Mouse (Mus musculus) spleen, embryonic (tissue): ENCODE results near the gene Smox.
"Not testable (repeated sequence)": the region's sequence is repeated elsewhere in the genome, so short reads cannot be mapped to it uniquely, and the experiment has no call there.

Experiments
- CTCF ChIA-PET: fragments of 350-600 bp; sonication (Branson Sonifier 250); formaldehyde crosslinking; loops from one replicate; lab custom pipeline; 2022; lab: Charles Lee

Smox gene

DNA sequence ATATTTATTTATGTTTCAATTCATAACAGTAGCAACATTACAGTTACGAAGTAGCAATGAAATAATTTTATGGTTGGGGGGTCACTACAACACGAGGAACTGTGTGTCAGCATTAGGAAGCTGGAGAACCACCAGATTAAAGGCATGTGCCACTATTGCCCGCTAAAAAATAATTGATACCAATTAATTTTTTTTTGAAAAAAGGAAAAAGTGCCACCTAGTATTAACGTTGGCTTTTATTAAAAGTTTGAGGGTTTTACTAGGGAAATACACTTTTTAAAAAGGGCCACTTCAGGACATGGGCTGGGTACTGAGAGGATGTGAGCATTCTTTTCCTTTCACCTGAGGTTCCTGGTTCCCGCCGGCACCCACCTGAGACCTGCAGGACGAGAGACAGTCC, at the start of gene Smox:
Gene Smox (plus strand): TSS at position 301 of the 400 bp plus-strand sequence.
- CTCF ChIA-PET: no interaction called here

DNA sequence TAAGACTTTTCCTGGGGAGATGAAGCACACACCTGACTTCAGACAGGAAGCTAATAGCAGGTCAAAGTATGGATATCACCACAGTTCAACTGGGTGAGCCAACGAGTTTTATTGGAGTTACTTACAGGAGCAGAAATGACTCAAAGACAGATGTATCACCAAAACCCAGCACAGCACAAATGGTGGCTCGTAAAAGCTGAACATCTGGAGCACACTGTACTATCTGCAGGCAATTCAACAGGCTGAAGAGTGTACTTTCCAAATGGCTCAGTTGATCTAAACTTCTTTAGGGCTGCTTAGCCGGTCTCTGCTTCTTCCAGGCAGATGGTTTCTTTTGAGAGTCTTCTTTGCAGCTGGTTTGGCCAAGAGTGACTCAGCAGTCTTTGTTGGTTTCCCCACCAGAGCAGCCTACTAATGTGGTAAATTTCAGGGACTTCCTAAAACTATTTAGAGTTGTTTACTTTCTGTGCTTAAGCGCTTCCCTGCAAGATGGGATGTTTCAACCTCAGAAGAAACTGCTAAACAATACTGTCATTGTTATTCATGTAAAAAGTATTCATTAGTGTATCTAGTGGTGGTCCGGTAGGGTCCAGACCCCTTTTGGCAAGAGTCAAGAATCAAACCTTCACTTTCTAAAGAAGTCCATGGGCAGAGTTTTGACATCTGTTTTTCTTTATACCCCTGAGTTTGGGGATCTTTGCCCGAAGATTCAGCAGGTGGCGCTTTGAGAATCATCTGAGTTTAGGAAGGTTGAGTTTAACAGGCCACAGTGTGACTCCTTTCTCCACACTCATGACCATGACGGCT, 48.0 kb upstream of the Smox start:
- CTCF ChIA-PET: no interaction called here

DNA sequence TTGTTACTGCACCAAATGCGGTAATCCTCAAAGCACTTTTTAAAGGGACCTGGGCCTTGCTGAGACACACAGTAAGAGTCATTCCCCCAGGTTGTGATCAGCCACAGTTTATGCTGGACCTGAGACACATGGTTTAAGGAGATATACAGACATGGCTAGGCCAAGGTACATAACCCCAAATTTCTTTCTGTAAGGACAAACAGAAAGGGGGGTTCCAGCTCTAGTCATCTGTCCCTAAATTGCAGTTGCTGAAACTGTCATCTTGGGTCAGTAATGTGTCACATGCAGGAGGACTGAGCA, 47.5 kb upstream of the Smox start:
- CTCF ChIA-PET: no interaction called here

DNA sequence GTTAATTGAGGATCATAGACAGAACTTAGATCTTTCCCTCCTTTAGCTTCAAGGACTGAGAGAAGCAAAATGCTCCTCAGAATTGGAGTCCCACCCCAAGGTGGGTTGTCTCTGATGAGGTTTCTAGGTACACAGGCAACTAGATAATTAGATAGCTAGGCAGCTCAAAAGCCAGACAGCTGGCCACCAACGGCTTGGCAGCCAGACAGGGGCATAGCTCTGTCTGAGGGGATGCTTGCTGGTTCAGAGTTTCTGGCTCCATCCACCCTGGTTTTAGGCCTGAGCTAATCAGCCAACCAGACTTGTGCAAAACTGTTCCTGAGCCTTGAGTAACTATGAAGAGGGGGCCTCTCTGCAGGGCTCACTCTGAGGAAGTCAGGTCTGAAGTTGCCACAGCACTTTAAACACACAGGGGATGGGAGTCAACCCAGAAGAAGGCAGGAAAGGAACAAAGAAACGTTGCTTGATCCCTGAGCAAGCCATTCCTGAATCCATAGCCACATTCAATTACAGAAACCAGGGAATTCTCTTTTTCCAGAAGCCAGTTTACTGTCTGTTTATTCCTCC, 44.8 kb upstream of the Smox start:
- CTCF ChIA-PET: no interaction called here

- CTCF ChIA-PET: no interaction called here
Observed at GRCm38 (mm10) chr2:131447566-131448330, 43.5 kb upstream of the Smox start.

DNA sequence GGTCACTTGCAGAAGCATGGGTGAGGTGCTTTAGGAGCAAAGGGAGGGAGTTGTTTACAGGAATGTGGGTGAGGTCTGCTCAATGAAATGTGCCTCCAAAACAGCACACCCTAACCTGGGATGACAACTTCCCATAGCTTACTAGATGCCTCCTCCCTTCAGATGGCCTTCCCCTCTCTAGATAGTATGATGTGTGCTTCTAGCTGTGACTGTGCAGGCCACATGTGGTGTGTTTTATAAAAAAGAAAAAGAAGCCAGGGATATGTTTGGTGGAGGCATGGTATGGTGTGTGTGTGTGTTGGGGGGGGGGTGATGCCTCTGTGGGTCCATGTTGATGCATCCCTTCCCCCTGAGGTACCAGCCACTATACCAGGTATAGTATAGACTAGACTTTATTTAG, 42.9 kb upstream of the Smox start:
- CTCF ChIA-PET: no interaction called here

DNA sequence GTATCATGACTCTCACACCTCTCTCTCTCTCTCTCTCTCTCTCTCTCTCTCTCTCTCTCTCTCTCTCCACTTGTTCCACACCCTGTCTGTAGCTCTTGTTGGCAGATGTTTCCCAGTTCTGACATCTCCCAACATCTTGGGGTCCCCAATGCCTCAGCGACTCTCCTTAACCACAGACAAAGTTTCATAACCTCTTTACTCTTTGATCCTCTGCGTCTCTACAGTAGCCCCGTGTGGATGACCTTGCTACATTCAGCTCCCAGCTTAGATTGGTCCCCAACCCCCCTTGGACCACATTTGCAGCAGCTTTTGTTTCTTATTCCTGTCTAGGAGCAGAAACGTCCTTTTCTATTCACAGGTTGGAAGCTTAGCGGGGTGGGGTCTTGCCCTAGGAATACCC, 41.6 kb upstream of the Smox start:
- CTCF ChIA-PET: no interaction called here

- CTCF ChIA-PET: no interaction called here
Observed at GRCm38 (mm10) chr2:131450491-131450890, 40.8 kb upstream of the Smox start.

DNA sequence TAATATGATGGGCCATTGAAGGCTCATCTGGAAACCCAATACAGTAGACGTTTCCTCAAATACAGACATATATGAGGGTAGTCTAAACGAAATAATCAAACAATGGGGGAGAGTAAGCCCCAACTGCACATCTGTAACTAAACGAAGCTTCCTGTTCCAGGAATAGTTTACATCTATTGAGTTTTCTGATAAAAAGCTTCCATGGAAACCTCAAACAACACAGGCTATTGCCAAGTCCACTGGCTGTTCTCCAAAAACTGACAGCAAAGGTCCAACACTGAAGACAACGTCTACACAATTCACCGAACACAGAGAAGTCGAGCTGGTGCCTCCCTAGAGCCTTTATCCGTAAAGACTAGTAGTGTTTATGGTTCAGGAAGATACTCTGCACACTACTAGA, 33.6 kb upstream of the Smox start:
- CTCF ChIA-PET: no interaction called here

GRCm38 (mm10) chr2:131460946-131461682, 30.2 kb upstream of the Smox start:
- CTCF ChIA-PET: interaction anchor here (0.6 kb wide), 1 partner anchor 12 kb away, joined by 3 read pairs; no protein-coding TSS in a partner anchor

GRCm38 (mm10) chr2:131462991-131463390, 28.3 kb upstream of the Smox start:
- CTCF ChIA-PET: no interaction called here

DNA sequence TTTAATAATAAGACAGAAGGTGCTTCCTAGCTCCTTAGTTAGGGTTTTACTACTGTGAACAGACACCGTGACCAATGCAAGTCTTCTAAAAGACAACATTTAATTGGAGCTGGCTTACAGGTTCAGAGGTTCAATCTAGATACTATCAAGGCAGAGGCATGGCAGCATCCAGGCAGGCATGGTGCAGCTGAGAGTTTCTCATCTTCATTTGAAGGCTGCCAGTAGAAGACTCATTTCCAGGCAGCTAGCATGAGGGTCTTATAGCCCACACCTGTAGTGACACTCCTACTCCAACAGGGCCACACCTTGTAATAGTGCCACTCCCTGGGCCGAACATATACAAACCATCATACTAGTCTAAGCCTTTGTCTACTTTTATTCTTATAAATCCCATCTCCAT, 27.1 kb upstream of the Smox start:
- CTCF ChIA-PET: no interaction called here

- CTCF ChIA-PET: no interaction called here
Observed at GRCm38 (mm10) chr2:131466732-131467131, 24.6 kb upstream of the Smox start.

GRCm38 (mm10) chr2:131469916-131470315, 21.4 kb upstream of the Smox start:
- CTCF ChIA-PET: no interaction called here

DNA sequence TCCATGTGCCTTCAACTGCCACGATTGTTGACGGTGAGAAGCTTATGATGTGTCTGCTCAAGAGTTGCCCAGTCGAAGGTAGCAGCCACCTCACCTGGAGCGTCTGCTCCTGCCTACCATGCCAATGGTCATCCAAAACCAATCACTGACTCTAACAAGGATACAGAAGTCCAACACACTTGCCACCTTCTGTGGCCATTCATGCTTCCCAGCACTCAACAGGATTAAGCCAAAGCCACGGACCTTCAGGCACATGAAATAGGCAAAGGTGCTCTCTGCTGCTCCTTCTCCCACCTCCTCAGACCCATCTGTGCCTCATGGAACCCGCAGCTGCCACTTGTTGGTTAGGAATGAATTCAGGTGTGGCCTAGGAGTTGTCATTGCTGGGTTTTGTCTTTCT, 17.5 kb upstream of the Smox start:
- CTCF ChIA-PET: no interaction called here

- CTCF ChIA-PET: not testable (repeated sequence)
Observed at GRCm38 (mm10) chr2:131477105-131477504, 14.2 kb upstream of the Smox start.

DNA sequence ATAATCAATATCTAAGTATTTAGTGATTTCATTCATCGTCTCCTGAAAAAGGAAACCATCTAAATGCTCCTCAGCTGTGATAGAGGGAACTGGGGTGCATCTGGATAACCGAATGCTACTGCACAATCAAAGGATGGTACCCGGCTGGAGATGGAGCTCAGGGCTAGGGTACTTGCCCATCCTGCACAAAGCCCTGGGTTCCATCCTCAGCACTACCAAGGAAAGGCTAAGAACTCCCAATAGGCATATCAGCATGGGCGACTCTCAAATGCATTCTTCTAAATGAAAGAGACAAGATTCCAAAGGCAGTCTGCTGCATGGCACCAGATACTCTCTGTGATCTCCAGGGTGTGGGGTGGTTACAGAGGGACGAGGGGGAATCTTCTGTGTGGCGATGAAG, 13.4 kb upstream of the Smox start:
- CTCF ChIA-PET: interaction anchor here (0.6 kb wide), 1 partner anchor 26 kb away, joined by 6 read pairs; no protein-coding TSS in a partner anchor

- CTCF ChIA-PET: no interaction called here
Observed at GRCm38 (mm10) chr2:131478349-131478748, 12.9 kb upstream of the Smox start.

GRCm38 (mm10) chr2:131478916-131479315, 12.4 kb upstream of the Smox start:
- CTCF ChIA-PET: no interaction called here

GRCm38 (mm10) chr2:131481733-131482132, 9.6 kb upstream of the Smox start:
- CTCF ChIA-PET: no interaction called here

GRCm38 (mm10) chr2:131482478-131482877, 8.8 kb upstream of the Smox start:
- CTCF ChIA-PET: no interaction called here

DNA sequence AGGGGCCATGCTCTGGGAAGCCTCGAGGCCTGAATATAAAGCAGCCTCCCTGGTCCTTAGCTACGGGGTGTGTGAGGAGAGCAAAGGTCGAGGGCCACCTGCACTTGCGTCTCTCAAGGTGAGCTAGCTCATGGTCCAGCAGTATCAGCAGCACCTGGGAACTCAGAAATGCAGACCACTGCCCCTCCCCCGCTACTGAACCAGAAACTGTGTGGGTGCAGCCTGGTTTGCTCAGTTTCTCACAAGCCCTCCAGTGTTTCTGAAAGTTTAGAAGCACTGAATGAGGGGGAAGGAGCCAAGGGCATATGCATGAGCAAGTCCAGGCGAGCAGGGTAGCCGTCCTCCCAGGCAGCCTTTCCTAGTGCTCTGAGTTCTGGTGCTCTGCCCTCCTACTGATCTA, 7.7 kb upstream of the Smox start:
- CTCF ChIA-PET: no interaction called here
